12 mouse cellular contexts compared by ENCODE assay signal in genomic region chr17:84859916-84860315, GRCm38 (mm10).
DNase-seq lines count a peak whose midpoint lies in the region; ATAC-seq lines count a peak whose summit lies in the region.
"Had no signal": no experiment of that assay in that cellular context is flagged by ENCODE, and none has a peak within 500 bp of the region (broad histone marks: within the 10 kb centered on the region; RNA-seq: fewer than 3 reads in every experiment).

No protein-coding gene starts in this region.

- peak; percentile 94 to 95 for ATAC-seq in hematopoietic stem cell, adult 5-6 weeks (replicated peaks in 1 of 2; ENCODE audit: insufficient read depth in 1 of 2, low FRiP score in 2 of 2, low TSS enrichment in 1 of 2, low read depth in 1 of 2, poor library complexity in 2 of 2, severe bottlenecking in 2 of 2)
- ATAC-seq in megakaryocyte-erythroid progenitor cell, adult 5-6 weeks (replicated peaks; ENCODE audit: low FRiP score, low TSS enrichment, poor library complexity, severe bottlenecking), result no peak
- ATAC-seq: midbrain, embryonic 13.5 days; Patski had no signal

- peak; percentile 28 to 34 for DNase-seq in B cell, adult 2 months
- peak; percentile 71 for DNase-seq in CD4-positive helper T cell, adult 2 months (ENCODE audit: low read depth, low spot score)
- DNase-seq in natural killer cell, adult 2 months (ENCODE audit: low spot score in 2 of 2), result peak; percentile 26 to 36
- no peak for DNase-seq in right cerebral cortex, postnatal 36 days (ENCODE audit: low spot score in 2 of 2)
- DNase-seq in adrenal gland, adult 2 months, result no peak
- DNase-seq: adrenal gland, postnatal 25 days; heart, postnatal 10 days; kidney, adult 8-10 months had no signal

Comparison
In these comparisons a context has a peak if more than half of its experiments do, and no peak if none do; other contexts are left out.
1. DNase-seq: peak in B cell, adult 2 months (2 of 2), CD4-positive helper T cell, adult 2 months (single experiment) and natural killer cell, adult 2 months (2 of 2); none in right cerebral cortex, postnatal 36 days (0 of 2) and adrenal gland, adult 2 months (single experiment).